Mouse (Mus musculus) spleen, adult 2 months (tissue): Measurements from ENCODE around the gene Zfp784.

ENCODE experiments used
- CTCF ChIP-seq: fragments of 200-500 bp; IDR thresholded peaks from 2 replicates; pipeline ENCODE4 v1.5.1; 2011; ENCODE audit warnings: mild to moderate bottlenecking, inconsistent platforms; ENCODE audit not compliant: insufficient read depth, insufficient read length, insufficient replicate concordance; ENCODE audit errors: extremely low read depth
- POLR2A ChIP-seq: fragments of 200-500 bp; IDR thresholded peaks from 2 replicates; pipeline ENCODE4 v1.6.1; 2011; ENCODE audit warnings: low read depth, low read length, inconsistent platforms

DNA sequence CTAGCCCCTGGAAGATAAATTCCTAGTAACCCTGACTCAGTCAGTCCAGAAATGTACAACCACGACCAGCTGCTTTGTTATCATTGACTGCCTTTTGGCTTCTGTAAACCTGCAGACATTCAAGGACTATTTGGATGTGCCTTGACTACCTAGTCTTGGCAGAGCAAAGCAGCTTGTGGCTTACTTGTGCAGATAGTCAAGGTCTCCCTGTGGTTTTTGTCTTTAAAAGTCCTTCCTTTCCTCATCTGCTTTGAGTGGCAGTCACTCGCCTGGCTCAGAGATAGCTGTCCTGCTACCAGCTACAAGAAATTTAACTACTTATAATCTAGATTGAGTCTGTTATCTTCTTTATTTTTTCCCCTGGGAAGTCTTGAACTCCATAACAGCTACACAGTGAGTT is 6.7 kb upstream of the Zfp784 start:
- no peak for TF ChIP-seq CTCF
- TF ChIP-seq POLR2A: no peak
